Mouse (Mus musculus): ENCODE measurements around the gene Ppp4r3b.

Ppp4r3b gene

DNA sequence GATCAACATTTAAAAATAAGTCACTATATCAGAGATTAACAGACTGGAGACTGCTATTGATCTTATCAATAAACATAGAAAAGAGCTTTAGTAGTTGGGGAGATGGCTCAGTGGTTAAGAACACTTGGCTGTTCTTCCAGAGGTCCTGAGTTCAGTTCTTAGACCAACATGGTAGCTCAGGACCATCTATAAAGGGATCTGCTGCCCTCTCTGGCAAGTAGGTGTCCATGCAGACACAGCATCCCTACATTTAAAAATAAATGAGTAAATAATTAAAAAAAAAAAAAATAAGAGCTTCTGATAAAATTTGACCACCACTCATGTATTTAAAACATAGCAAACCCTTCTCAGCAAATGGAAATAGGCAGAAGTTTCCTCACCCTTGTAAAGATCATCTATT, 65.4 kb downstream of the Ppp4r3b start:
- DNase-seq (ENCODE audit: low read depth, low spot score) = no peak

DNA sequence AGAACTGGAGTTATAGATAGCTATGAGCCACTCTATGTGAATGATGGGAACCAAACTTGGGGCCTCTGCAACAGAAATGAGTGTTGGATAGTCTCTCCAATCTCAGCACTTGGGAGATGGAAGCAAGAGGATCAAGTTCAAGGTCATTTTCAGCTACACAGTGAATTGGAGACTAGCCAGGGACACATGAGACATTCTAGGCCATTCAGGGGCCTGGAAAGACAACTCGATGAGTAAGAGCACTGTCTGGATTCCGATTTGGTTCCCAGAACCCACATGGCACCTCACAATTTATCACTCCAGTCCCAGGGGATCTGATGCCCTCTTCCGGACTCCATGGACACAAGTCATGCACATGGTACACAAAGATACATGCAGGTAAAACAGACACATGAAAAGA, 65.9 kb downstream of the Ppp4r3b start:
- DNase-seq (ENCODE audit: low read depth, low spot score) = no peak

DNA sequence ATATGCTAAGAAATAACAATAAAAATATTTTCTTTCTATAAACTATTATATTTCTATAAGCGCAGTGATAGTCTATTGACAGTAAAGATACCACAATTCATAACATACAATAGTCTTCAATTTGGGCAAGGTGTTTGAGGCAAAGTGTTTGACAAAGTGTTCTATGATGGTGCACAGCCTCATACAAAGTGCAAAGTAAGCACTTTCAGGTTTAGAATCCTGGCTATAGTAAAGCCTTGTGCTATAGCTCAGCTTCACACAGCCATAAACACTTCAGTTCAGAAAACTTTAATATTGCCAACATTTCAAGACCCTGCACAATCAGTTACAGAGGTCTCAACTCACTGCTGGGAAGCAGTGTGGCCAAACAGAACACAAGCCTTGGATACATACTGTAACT, 66.7 kb downstream of the Ppp4r3b start:
- no peak for DNase-seq (ENCODE audit: low read depth, low spot score)

DNA sequence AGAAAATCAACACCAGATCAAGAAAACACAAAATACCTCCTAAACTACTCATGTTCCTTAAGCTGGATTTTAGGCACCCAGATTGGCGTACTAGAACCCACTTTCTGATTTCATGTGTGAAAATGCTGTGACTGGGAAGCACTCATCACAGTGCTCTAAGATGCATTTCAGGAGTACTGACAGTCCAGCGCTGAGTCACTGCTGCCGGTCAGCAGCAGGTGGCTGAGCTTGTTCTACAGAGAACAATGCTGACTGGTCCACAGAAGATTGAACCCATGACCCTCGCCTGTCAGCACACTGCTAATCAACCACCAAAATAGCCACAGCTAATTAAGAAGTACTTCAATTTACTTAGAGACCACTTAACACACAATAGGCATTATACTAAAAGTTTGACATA, 69.3 kb downstream of the Ppp4r3b start:
- no peak for DNase-seq (ENCODE audit: low read depth, low spot score)

DNA sequence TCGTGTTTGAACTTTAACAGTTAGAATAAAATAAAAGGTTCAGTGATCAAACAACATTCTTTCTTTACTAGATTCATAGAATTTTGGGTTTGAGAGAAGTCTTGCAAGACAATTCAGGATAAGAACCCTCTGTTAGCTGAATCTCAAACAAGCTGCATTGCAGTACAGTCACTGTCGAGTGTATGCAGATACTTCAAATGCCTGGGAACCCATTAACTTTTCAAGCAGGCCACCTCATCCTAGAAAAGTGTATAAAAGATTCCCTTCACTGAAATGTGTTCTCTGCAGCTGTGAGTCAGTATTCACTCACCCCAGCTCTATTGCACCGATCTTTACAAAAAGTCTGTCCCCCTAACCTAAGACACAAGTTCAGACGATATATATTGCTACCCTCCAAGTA, 73.3 kb downstream of the Ppp4r3b start:
- peak; percentile 39 for DNase-seq (ENCODE audit: low read depth, low spot score)

DNA sequence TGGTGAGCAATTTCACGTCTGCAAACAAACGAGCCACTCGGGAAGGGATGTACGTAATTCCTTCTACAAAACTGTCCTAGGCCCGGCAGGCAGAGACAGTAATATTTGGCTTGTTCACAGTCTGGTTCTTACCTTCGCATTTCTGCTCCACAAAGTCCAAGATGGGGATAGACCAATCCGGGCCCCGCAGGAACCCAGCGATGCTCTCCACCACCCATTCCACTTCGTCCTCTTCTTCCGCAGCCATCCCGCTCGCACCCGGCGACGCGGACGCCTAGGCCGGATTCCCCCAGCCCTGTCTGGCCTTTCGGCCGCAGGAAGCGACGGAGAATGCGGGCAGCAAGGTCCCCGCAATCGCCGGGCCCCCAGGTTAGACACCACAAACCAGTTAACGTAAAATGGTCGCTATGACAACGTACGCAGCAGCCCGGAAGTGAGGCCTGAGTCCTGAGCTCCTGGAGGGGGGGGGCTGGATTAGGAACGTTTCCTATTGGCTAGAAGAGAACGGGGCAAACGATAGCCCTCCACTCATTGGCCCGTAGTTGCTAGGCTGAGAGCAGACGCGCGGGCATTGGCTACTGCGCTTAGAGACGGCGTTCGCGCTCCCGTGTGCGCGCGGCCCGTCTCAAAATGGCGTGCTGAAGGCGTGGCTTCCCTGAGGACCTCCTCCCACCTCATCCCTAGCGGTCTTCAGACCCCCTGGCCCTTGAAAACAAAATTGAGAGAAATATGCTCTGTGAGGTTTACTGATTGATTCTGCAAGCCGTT, 74.4 kb downstream of the Ppp4r3b start, which contains the start of gene Cfap36:
Gene Cfap36, minus strand, starts transcription at position 527 of the 768 bp plus-strand sequence.
- peak; percentile 98 for DNase-seq (ENCODE audit: low read depth, low spot score)

DNA sequence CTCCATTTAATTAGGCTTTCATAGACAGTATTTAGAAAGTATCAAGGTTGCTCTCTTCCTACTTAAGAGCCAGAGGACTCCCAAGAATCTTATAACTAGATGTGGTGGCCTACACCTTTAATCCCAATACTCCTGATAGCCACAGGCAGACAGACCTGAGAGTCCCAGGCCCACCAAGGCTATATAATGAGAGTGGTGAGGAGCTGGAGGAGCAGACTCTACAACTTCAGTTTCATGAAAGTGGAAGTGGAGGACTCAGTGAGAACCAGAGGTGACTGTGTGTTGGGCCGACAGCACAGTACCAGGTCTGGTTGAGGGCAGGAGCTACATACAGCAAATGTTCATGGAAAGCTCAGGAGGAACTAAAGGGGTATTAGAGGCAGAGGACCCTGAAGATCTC, 75.0 kb downstream of the Ppp4r3b start:
- DNase-seq (ENCODE audit: low read depth, low spot score) = no peak

DNA sequence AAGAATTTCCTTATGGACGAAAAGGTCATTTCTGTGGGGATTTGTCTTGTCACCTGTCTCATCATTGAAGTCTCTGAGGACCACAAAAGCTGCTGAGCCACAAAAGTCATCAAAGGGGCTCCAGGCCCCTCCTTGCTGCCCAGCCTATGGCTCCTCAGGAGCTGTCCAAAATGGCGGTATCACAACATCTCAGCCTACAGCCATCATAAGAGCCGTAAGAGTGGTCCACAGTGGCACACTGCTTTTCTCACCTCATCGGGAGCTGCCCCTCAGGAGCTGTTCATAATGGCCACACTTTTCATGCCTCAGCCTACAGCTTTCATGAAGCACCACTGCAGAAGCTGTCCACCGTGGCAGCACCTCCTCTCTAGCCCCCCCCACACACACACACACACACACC, 75.7 kb downstream of the Ppp4r3b start:
- DNase-seq (ENCODE audit: low read depth, low spot score) = no peak

DNA sequence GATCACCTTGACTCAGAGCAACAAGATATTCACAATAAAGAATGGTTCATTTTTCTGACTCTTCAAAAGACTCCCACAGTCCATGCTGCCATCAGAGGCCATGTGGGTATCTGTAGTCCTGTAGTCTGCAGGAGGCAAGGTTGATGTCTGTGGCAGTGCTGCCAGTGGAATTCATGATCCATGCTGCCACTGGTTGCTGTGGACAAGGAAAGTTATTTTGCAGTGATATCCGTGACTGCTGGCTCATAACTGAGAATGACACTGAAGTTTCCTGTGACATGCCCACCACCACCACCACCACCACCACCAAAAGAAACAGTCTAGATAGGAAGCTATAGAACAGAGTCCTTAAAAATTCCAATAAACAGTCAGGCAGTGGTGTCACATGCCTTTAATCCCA, 82.0 kb downstream of the Ppp4r3b start:
- DNase-seq (ENCODE audit: low read depth, low spot score) = no peak

DNA sequence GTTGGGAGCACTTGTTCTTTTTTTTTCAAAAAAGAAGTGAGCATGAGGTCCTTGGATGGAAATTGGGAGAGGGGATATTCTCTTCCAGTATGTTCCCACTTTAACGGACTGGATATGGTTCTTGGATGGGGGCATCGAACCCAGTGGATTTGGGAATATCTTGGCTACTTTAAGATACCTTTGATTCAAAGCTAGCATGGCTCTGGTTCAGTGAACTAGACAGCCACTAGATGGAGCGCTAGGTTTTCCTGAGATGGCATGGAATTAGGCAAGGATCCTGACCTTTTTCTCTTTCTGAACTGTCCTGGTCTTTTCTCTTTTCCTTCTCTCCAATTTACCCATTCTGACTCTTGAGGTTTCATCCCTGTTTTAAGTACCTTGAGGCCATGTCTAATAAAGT, 95.1 kb downstream of the Ppp4r3b start:
- DNase-seq (ENCODE audit: low read depth, low spot score) = peak; percentile 85

Measured in 3T3-L1 (cell line).